Mouse (Mus musculus) CH12.LX (cell line): ENCODE results near the gene Rnf214.

Experiments used
- CTCF ChIP-seq, 2 experiments: IDR thresholded peaks in 1 of 2; conservative IDR thresholded peaks in 1 of 2; 2 replicates each; pipeline ENCODE4 v1.5.1; 2011 to 2012; ENCODE audit warnings: low read depth in 2 of 2, low read length in 2 of 2, improper control_type of control experiment in 1 of 2, inconsistent platforms in 1 of 2, mild to moderate bottlenecking in 1 of 2, moderate library complexity in 1 of 2
- EP300 ChIP-seq: IDR thresholded peaks from 2 replicates; pipeline ENCODE4 v1.6.1; 2011; ENCODE audit warnings: low read length, improper control_type of control experiment
- ETS1 ChIP-seq: conservative IDR thresholded peaks from 2 replicates; pipeline ENCODE4 v1.6.1; 2012; ENCODE audit warnings: low read depth, mild to moderate bottlenecking, inconsistent platforms, low read length, improper control_type of control experiment, moderate library complexity
- JUN ChIP-seq: IDR thresholded peaks from 2 replicates; pipeline ENCODE4 v1.6.1; 2011; ENCODE audit warnings: low read depth, mild to moderate bottlenecking, low read length, improper control_type of control experiment, moderate library complexity; ENCODE audit not compliant: insufficient read depth
- POLR2A ChIP-seq: IDR thresholded peaks from 2 replicates; pipeline ENCODE4 v1.6.1; 2011; ENCODE audit warnings: low read depth, mild to moderate bottlenecking, improper control_type of control experiment, low read length
- POLR2AphosphoS2 ChIP-seq: IDR thresholded peaks from 2 replicates; pipeline ENCODE4 v1.6.1; 2011; ENCODE audit warnings: low read depth, low read length, improper control_type of control experiment
- SIN3A ChIP-seq: IDR thresholded peaks from 2 replicates; pipeline ENCODE4 v1.6.1; 2012; ENCODE audit warnings: low read length, improper control_type of control experiment, inconsistent platforms
- TBP ChIP-seq: conservative IDR thresholded peaks from 2 replicates; pipeline ENCODE4 v1.6.1; 2011; ENCODE audit warnings: low read depth, low read length, improper control_type of control experiment
- USF1 ChIP-seq: IDR thresholded peaks from 2 replicates; pipeline ENCODE4 v1.6.1; 2014; ENCODE audit warnings: low read depth, mild to moderate bottlenecking, inconsistent platforms, low read length, improper control_type of control experiment
- USF2 ChIP-seq: conservative IDR thresholded peaks from 2 replicates; pipeline ENCODE4 v1.6.1; 2011; ENCODE audit warnings: low read depth, low read length, improper control_type of control experiment
- ZC3H11A ChIP-seq: IDR thresholded peaks from 2 replicates; pipeline ENCODE4 v1.6.1; 2012; ENCODE audit warnings: low read depth, mild to moderate bottlenecking, inconsistent platforms, low read length, improper control_type of control experiment
- ZKSCAN1 ChIP-seq: IDR thresholded peaks from 2 replicates; pipeline ENCODE4 v1.6.1; 2012; ENCODE audit warnings: low read depth, inconsistent platforms, low read length, improper control_type of control experiment, borderline replicate concordance

- TF ChIP-seq TBP (no peak), POLR2A (peak; percentile 56; the same call in 1 of the 2 replicates), SIN3A (peak; percentile 54; the same call in 1 of the 2 replicates), ZC3H11A (no peak), CTCF (conservative IDR thresholded peaks at IDR 0.05 in 1 of 2, IDR thresholded peaks at IDR 0.05 in 1 of 2; ENCODE audit: low read depth in 2 of 2, low read length in 2 of 2) (no peak), EP300 (no peak), USF2 (no peak), USF1 (no peak), ETS1 (no peak), ZKSCAN1 (no peak), JUN (no peak), POLR2AphosphoS2 (no peak; the same call in 1 of the 2 replicates)
Measured at GRCm38 (mm10) chr9:45954294-45955106, 47.8 kb upstream of the Rnf214 start.
